ENCODE assay signal across 15 mouse cellular contexts in genomic region chr3:87117632-87118031, GRCm38 (mm10). TPM values are rescaled to one million over a fixed set of nuclear protein-coding genes. Genes with fewer than 3 reads are reported as not detected.
DNase-seq lines count a peak whose midpoint lies in the region; ATAC-seq and TF ChIP-seq lines count a peak whose summit lies in the region.
"Had no signal": no experiment of that assay in that cellular context is flagged by ENCODE, and none has a peak within 500 bp of the region (broad histone marks: within the 10 kb centered on the region; RNA-seq: fewer than 3 reads in every experiment).

No protein-coding gene starts in this region.

- peaks cover 14% of the 10 kb centered on the region for H3K4me1 ChIP-seq in lung, embryonic 14.5 days (ENCODE audit: insufficient read depth)
- no peaks in the 10 kb centered on the region for H3K4me1 ChIP-seq in lung, adult 2 months (ENCODE audit: control insufficient read depth, insufficient read depth, low read length)
- H3K4me1 ChIP-seq in intestine, embryonic 16.5 days (ENCODE audit: control insufficient read depth, insufficient read depth, low read length), result peaks cover 26% of the 10 kb centered on the region
- peaks cover 30% of the 10 kb centered on the region for H3K4me1 ChIP-seq in neural tube, embryonic 15.5 days

- no peaks in the 10 kb centered on the region for H3K9me3 ChIP-seq in lung, embryonic 14.5 days (ENCODE audit: low read depth, low read length)
- no peaks in the 10 kb centered on the region for H3K9me3 ChIP-seq in intestine, embryonic 16.5 days (ENCODE audit: control insufficient read depth, low read length)
- H3K9me3 ChIP-seq in neural tube, embryonic 15.5 days (replicated peaks), result no peaks in the 10 kb centered on the region

- H3K4me2 ChIP-seq in lung, embryonic 14.5 days, result no peak overlapping the region
- H3K4me2 ChIP-seq in intestine, embryonic 16.5 days (ENCODE audit: low read depth, low read length), result no peak overlapping the region
- no peak overlapping the region for H3K4me2 ChIP-seq in neural tube, embryonic 15.5 days

- no peaks in the 10 kb centered on the region for H3K27me3 ChIP-seq in lung, embryonic 14.5 days (ENCODE audit: insufficient read depth, low read length)
- H3K27me3 ChIP-seq in intestine, embryonic 16.5 days (replicated peaks; ENCODE audit: control insufficient read depth, insufficient read depth, low read length), result no peaks in the 10 kb centered on the region
- H3K27me3 ChIP-seq in neural tube, embryonic 15.5 days (replicated peaks), result no peaks in the 10 kb centered on the region

- peak; percentile 63; the same call in 1 of the 2 replicates for ATAC-seq in lung, embryonic 14.5 days (ENCODE audit: insufficient read depth)
- ATAC-seq in intestine, embryonic 16.5 days, result no peak
- no peak; the same call in 1 of the 2 replicates for ATAC-seq in neural tube, embryonic 15.5 days (ENCODE audit: low FRiP score)
- ATAC-seq: forebrain, embryonic 16.5 days; inflammation-experienced regulatory T-cells, adult 6 months had no signal

- no peak overlapping the region for H3K9ac ChIP-seq in lung, embryonic 14.5 days
- H3K9ac ChIP-seq in intestine, embryonic 16.5 days (ENCODE audit: low read depth, low read length), result no peak overlapping the region
- no peak overlapping the region for H3K9ac ChIP-seq in neural tube, embryonic 15.5 days (replicated peaks)

- intact Hi-C loops in gastrocnemius, adult 2 months (cut with DNase I), result no loop called here

- H3K36me3 ChIP-seq in lung, embryonic 14.5 days (ENCODE audit: insufficient read depth), result peaks cover 16% of the 10 kb centered on the region; the same call in 1 of the 2 replicates
- no peaks in the 10 kb centered on the region for H3K36me3 ChIP-seq in intestine, embryonic 16.5 days (ENCODE audit: control insufficient read depth, insufficient read depth, low read length)
- no peaks in the 10 kb centered on the region for H3K36me3 ChIP-seq in neural tube, embryonic 15.5 days

- peak; percentile 46 for DNase-seq in gastrocnemius, adult 2 months
- no peak for DNase-seq in gastrocnemius, postnatal 25 days
- peak; percentile 54 for DNase-seq in lung, embryonic 14.5 days
- DNase-seq in lung, adult 2 months, result no peak
- DNase-seq in adrenal gland, adult 8-10 months, result no peak
- DNase-seq in layer of hippocampus, postnatal 10 days (ENCODE audit: low spot score in 2 of 2), result no peak
- DNase-seq: adrenal gland, postnatal 36 days; cerebellum, adult 11-12 months; gastrocnemius, postnatal 36 days; thymus, postnatal 14 days had no signal

- TF ChIP-seq CTCF in gastrocnemius, adult 2 months (IDR thresholded peaks at IDR 0.05), result no peak
- TF ChIP-seq CTCF in lung, embryonic 14.5 days (IDR thresholded peaks at IDR 0.05; ENCODE audit: low read depth), result no peak
- no peak for TF ChIP-seq CTCF in lung, adult 2 months (IDR thresholded peaks at IDR 0.05; ENCODE audit: insufficient read depth, low read length)

- H3K27ac ChIP-seq in gastrocnemius, adult 2 months, result peak overlapping the region; percentile 82
- H3K27ac ChIP-seq in lung, embryonic 14.5 days (ENCODE audit: low read depth), result no peak overlapping the region
- peak overlapping the region; percentile 67 for H3K27ac ChIP-seq in intestine, embryonic 16.5 days (ENCODE audit: low read length)
- 0 out of 2 replicates have a peak overlapping the region, but pooled peaks have one; percentile 28 for H3K27ac ChIP-seq in neural tube, embryonic 15.5 days (replicated peaks)
- H3K27ac ChIP-seq: macrophage had no signal

- H3K4me3 ChIP-seq in gastrocnemius, adult 2 months, result no peak overlapping the region
- H3K4me3 ChIP-seq in lung, embryonic 14.5 days (ENCODE audit: low read depth, low read length), result no peak overlapping the region
- no peak overlapping the region for H3K4me3 ChIP-seq in lung, adult 2 months (replicated peaks; ENCODE audit: extremely low read depth, low read depth, low read length)
- no peak overlapping the region for H3K4me3 ChIP-seq in intestine, embryonic 16.5 days (ENCODE audit: low read length)
- no peak overlapping the region for H3K4me3 ChIP-seq in neural tube, embryonic 15.5 days (replicated peaks)

- 44% methylated on average over 12 of the region's 12 CpGs for WGBS in lung, embryonic 14.5 days
- WGBS in lung, adult 2 months, result 44% methylated on average over 12 of the region's 12 CpGs
- 51% methylated on average over 12 of the region's 12 CpGs for WGBS in intestine, embryonic 16.5 days
- 62% methylated on average over 12 of the region's 12 CpGs for WGBS in neural tube, embryonic 15.5 days

- TF ChIP-seq POLR2A in lung, adult 2 months (IDR thresholded peaks at IDR 0.05; ENCODE audit: borderline replicate concordance, extremely low read depth, low read depth, low read length), result no peak

RNA-seq across cellular contexts. Expression of gene Kirrel, which starts 56.9 kb away (rescaled TPM):
- 1 to 10 TPM; 4.1 to 5.7 TPM for total RNA-seq in gastrocnemius, adult 2 months (2021)
- total RNA-seq in gastrocnemius, postnatal 25 days (2021), result 1 to 10 TPM; 5.8 to 6.0 TPM
- polyA plus RNA-seq in lung, embryonic 14.5 days (2014; fragmentation: Nextera tagmentation; extraction: Ambion mirVana), result 12.7 and 12.8 TPM in 2 replicates
- 10.5 and 14.4 TPM in 2 replicates for polyA plus RNA-seq in lung, adult 2 months (2012; rRNA removed)
- 7.3 and 8.3 TPM in 2 replicates for polyA plus RNA-seq in intestine, embryonic 16.5 days (2015; fragmentation: Nextera tagmentation; extraction: Ambion mirVana)
- 5.9 and 8.0 TPM in 2 replicates for polyA plus RNA-seq in neural tube, embryonic 15.5 days (2015; fragmentation: Nextera tagmentation; extraction: Ambion mirVana)
- 10 to 100 TPM; 14.7 to 23.3 (median 19.8) TPM for total RNA-seq in adrenal gland, adult 8-10 months (2022)
- total RNA-seq in layer of hippocampus, postnatal 10 days (2021), result 1 to 10 TPM; 5.9 to 6.4 TPM
- polyA plus RNA-seq: inflammation-experienced regulatory T-cells, adult 6 months; macrophage had no signal

Comparison
In these comparisons a context has a peak if more than half of its experiments do, and no peak if none do; other contexts are left out.
1. DNase-seq: peak in gastrocnemius, adult 2 months (single experiment) and lung, embryonic 14.5 days (single experiment); none in gastrocnemius, postnatal 25 days (single experiment), lung, adult 2 months (single experiment), adrenal gland, adult 8-10 months (single experiment) and layer of hippocampus, postnatal 10 days (0 of 2).